ENCODE assay signal across 11 mouse cellular contexts in the genomic region with DNA sequence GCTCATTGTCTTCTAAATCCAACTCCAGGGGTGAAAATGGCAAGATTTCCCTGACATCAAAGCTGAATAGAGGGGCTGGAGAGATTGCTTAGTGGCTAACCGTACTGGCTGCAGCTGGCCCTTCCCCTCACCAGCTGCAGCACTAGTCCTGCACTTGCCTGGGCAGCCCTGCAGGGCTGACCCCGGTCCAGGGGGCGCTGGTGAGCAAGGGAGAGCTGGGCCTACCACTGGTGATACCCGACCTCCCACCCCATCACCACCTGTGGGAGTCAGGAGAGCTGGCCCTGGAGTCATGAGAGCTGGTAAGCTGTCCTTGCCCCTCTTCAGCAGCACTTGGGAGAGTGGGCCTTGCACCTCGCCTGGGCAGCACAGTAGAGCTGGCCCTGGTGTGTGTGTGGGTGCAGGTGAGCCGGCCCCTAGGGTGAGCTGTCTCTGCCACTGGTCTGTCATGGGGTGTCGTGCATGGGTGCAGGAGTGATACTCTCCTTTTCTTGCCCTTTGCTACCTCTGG.
DNase-seq lines count a peak whose midpoint lies in the region; TF ChIP-seq lines count a peak whose summit lies in the region.
"Had no signal": no experiment of that assay in that cellular context is flagged by ENCODE, and none has a peak within 500 bp of the region (broad histone marks: within the 10 kb centered on the region; RNA-seq: fewer than 3 reads in every experiment).

No protein-coding gene starts in this region.

- no peaks in the 10 kb centered on the region for H3K9me3 ChIP-seq in CH12.LX (replicated peaks; ENCODE audit: low read length)
- H3K9me3 ChIP-seq: limb, embryonic 15.5 days had no signal

- no peak overlapping the region for H3K27ac ChIP-seq in CH12.LX (ENCODE audit: insufficient read depth, low read depth)
- H3K27ac ChIP-seq: limb, embryonic 15.5 days had no signal

- no peaks in the 10 kb centered on the region for H3K79me2 ChIP-seq in CH12.LX (replicated peaks; ENCODE audit: control insufficient read depth, extremely low read depth, insufficient read depth, poor library complexity, severe bottlenecking)

- dilution Hi-C loops in CH12.LX (cut with MboI; ENCODE audit: extremely low pct_ligation_motif_present, extremely low pct_unique_long_range_greater_than_20kb, low sequenced_read_pairs): no loop called here

- no peak overlapping the region for H3K4me2 ChIP-seq in CH12.LX (ENCODE audit: insufficient read depth, low read depth, poor library complexity, severe bottlenecking)
- H3K4me2 ChIP-seq: limb, embryonic 15.5 days had no signal

- H3K4me3 ChIP-seq in CH12.LX (replicated peaks in 1 of 3; ENCODE audit: low read depth in 2 of 3, low read length in 2 of 3, poor library complexity in 1 of 3): no peak overlapping the region
- H3K4me3 ChIP-seq: limb, embryonic 15.5 days; myocyte had no signal

- no peak for TF ChIP-seq EP300 in CH12.LX (IDR thresholded peaks at IDR 0.05; ENCODE audit: low read length)

- H3K4me1 ChIP-seq in CH12.LX (ENCODE audit: control insufficient read depth in 1 of 2, insufficient read depth in 2 of 2): peaks cover 3 to 9% of the 10 kb centered on the region in 2 experiments; a peak in 2 of 4 replicates

- in situ Hi-C loops in CH12.LX (cut with MboI; ENCODE audit: low pct_ligation_motif_present, low pct_unique_long_range_greater_than_20kb, low sequenced_read_pairs): no loop called here

- H3K27me3 ChIP-seq in CH12.LX (replicated peaks): no peaks in the 10 kb centered on the region
- H3K27me3 ChIP-seq: limb, embryonic 15.5 days had no signal

- H3K9ac ChIP-seq in CH12.LX (ENCODE audit: insufficient read depth, low read depth): no peak overlapping the region
- H3K9ac ChIP-seq: limb, embryonic 15.5 days had no signal

- TF ChIP-seq RAD21 in CH12.LX (IDR thresholded peaks at IDR 0.05; ENCODE audit: low read depth, low read length): no peak; the same call in 1 of the 2 replicates

- TF ChIP-seq CTCF in CH12.LX (conservative IDR thresholded peaks at IDR 0.05 in 1 of 2, IDR thresholded peaks at IDR 0.05 in 1 of 2; ENCODE audit: low read depth in 2 of 2, low read length in 2 of 2): peak; percentile 7 to 65; a peak in 2 of 4 replicates

- H3K36me3 ChIP-seq in CH12.LX (replicated peaks in 1 of 2; ENCODE audit: control insufficient read depth in 1 of 2, insufficient read depth in 1 of 2, low read length in 1 of 2): no peaks in the 10 kb centered on the region
- H3K36me3 ChIP-seq: limb, embryonic 15.5 days had no signal

- DNase-seq in adrenal gland, postnatal 10 days: peak; percentile 61
- no peak for DNase-seq in adrenal gland, adult 18-20 months (ENCODE audit: low spot score in 2 of 2)
- DNase-seq in kidney, postnatal 4 days: peak; percentile 62 to 64
- no peak for DNase-seq in kidney, adult 18-20 months
- DNase-seq in CH12.LX (ENCODE audit: extremely low read depth): peak; percentile 21
- DNase-seq in lung, postnatal 36 days: peak; percentile 34
- DNase-seq in layer of hippocampus, adult 9-10 months (ENCODE audit: low spot score): no peak
- no peak for DNase-seq in layer of hippocampus, adult 18-20 months (ENCODE audit: low spot score in 2 of 2)
- DNase-seq: gastrocnemius, postnatal 25 days had no signal

- no peak for TF ChIP-seq POLR2A in CH12.LX (IDR thresholded peaks at IDR 0.05; ENCODE audit: low read depth, low read length)

TF ChIP-seq in CH12.LX, 34 proteins besides CTCF, POLR2A, EP300 and RAD21:
- TF ChIP-seq PAX5 (IDR thresholded peaks at IDR 0.05; ENCODE audit: low read length) (no peak), CHD1 (IDR thresholded peaks at IDR 0.05; ENCODE audit: low read depth, low read length) (no peak), MEF2A (IDR thresholded peaks at IDR 0.05; ENCODE audit: borderline replicate concordance, low read depth, low read length) (no peak), ZC3H11A (IDR thresholded peaks at IDR 0.05; ENCODE audit: low read depth, low read length) (no peak), JUND (conservative IDR thresholded peaks at IDR 0.05; ENCODE audit: low read depth, low read length) (no peak), MAFK (IDR thresholded peaks at IDR 0.05; ENCODE audit: insufficient replicate concordance, low read length) (no peak), E2F4 (IDR thresholded peaks at IDR 0.05; ENCODE audit: insufficient replicate concordance, low read depth, low read length) (no peak), USF2 (conservative IDR thresholded peaks at IDR 0.05; ENCODE audit: low read depth, low read length) (no peak), IRF4 (IDR thresholded peaks at IDR 0.05; ENCODE audit: low read depth, low read length) (no peak), TCF12 (IDR thresholded peaks at IDR 0.05; ENCODE audit: low read depth, low read length) (no peak), CHD2 (IDR thresholded peaks at IDR 0.05; ENCODE audit: low read length) (no peak), JUN (IDR thresholded peaks at IDR 0.05; ENCODE audit: insufficient read depth, low read depth, low read length) (no peak)

Comparison
In these comparisons a context has a peak if more than half of its experiments do, and no peak if none do; other contexts are left out.
1. DNase-seq: peak in adrenal gland, postnatal 10 days (single experiment), kidney, postnatal 4 days (2 of 2), CH12.LX (single experiment) and lung, postnatal 36 days (single experiment); none in adrenal gland, adult 18-20 months (0 of 2), kidney, adult 18-20 months (single experiment), layer of hippocampus, adult 9-10 months (single experiment) and layer of hippocampus, adult 18-20 months (0 of 2).